Mouse (Mus musculus): ENCODE results near the gene Cavin4.

Cavin4 gene

GRCm38 (mm10) chr4:48663271-48663670 lies at the start of gene Cavin4:
TSS of gene Cavin4 (plus strand) at chr4:48663514.
- no peak for ATAC-seq (ENCODE audit: insufficient number of reproducible peaks, low FRiP score, low TSS enrichment)

GRCm38 (mm10) chr4:48615483-48615882 lies 47.8 kb upstream of the Cavin4 start:
- no peak for ATAC-seq (ENCODE audit: insufficient number of reproducible peaks, low FRiP score, low TSS enrichment)

- ATAC-seq (ENCODE audit: insufficient number of reproducible peaks, low FRiP score, low TSS enrichment), result no peak
Measured at GRCm38 (mm10) chr4:48617201-48617600, 46.1 kb upstream of the Cavin4 start.

- no peak for ATAC-seq (ENCODE audit: insufficient number of reproducible peaks, low FRiP score, low TSS enrichment)
Measured at GRCm38 (mm10) chr4:48620121-48620520, 43.2 kb upstream of the Cavin4 start.

- no peak for ATAC-seq (ENCODE audit: insufficient number of reproducible peaks, low FRiP score, low TSS enrichment)
Measured at GRCm38 (mm10) chr4:48622246-48622645, 41.1 kb upstream of the Cavin4 start.

- no peak for ATAC-seq (ENCODE audit: insufficient number of reproducible peaks, low FRiP score, low TSS enrichment)
Measured at GRCm38 (mm10) chr4:48622946-48623345, 40.4 kb upstream of the Cavin4 start.

- no peak for ATAC-seq (ENCODE audit: insufficient number of reproducible peaks, low FRiP score, low TSS enrichment)
Measured at GRCm38 (mm10) chr4:48624961-48625360, 38.4 kb upstream of the Cavin4 start.

- no peak for ATAC-seq (ENCODE audit: insufficient number of reproducible peaks, low FRiP score, low TSS enrichment)
Measured at GRCm38 (mm10) chr4:48625836-48626235, 37.5 kb upstream of the Cavin4 start.

- ATAC-seq (ENCODE audit: insufficient number of reproducible peaks, low FRiP score, low TSS enrichment), result no peak
Measured at GRCm38 (mm10) chr4:48629445-48629844, 33.9 kb upstream of the Cavin4 start.

GRCm38 (mm10) chr4:48633529-48633928 lies 29.8 kb upstream of the Cavin4 start:
- ATAC-seq (ENCODE audit: insufficient number of reproducible peaks, low FRiP score, low TSS enrichment), result no peak

GRCm38 (mm10) chr4:48634058-48634457 lies 29.3 kb upstream of the Cavin4 start:
- ATAC-seq (ENCODE audit: insufficient number of reproducible peaks, low FRiP score, low TSS enrichment), result no peak

- no peak for ATAC-seq (ENCODE audit: insufficient number of reproducible peaks, low FRiP score, low TSS enrichment)
Measured at GRCm38 (mm10) chr4:48636831-48637230, 26.5 kb upstream of the Cavin4 start.

GRCm38 (mm10) chr4:48638132-48638531 lies 25.2 kb upstream of the Cavin4 start:
- no peak for ATAC-seq (ENCODE audit: insufficient number of reproducible peaks, low FRiP score, low TSS enrichment)

GRCm38 (mm10) chr4:48639503-48639902 lies 23.8 kb upstream of the Cavin4 start:
- no peak for ATAC-seq (ENCODE audit: insufficient number of reproducible peaks, low FRiP score, low TSS enrichment)

- no peak for ATAC-seq (ENCODE audit: insufficient number of reproducible peaks, low FRiP score, low TSS enrichment)
Measured at GRCm38 (mm10) chr4:48643801-48644200, 19.5 kb upstream of the Cavin4 start.

GRCm38 (mm10) chr4:48646143-48646542 lies 17.2 kb upstream of the Cavin4 start:
- no peak for ATAC-seq (ENCODE audit: insufficient number of reproducible peaks, low FRiP score, low TSS enrichment)

- no peak for ATAC-seq (ENCODE audit: insufficient number of reproducible peaks, low FRiP score, low TSS enrichment)
Measured at GRCm38 (mm10) chr4:48650617-48651360, 12.5 kb upstream of the Cavin4 start.

- ATAC-seq (ENCODE audit: insufficient number of reproducible peaks, low FRiP score, low TSS enrichment), result no peak
Measured at GRCm38 (mm10) chr4:48654118-48654517, 9.2 kb upstream of the Cavin4 start.

- no peak for ATAC-seq (ENCODE audit: insufficient number of reproducible peaks, low FRiP score, low TSS enrichment)
Measured at GRCm38 (mm10) chr4:48656530-48656929, 6.8 kb upstream of the Cavin4 start.

GRCm38 (mm10) chr4:48660144-48660543 lies 3.2 kb upstream of the Cavin4 start:
- ATAC-seq (ENCODE audit: insufficient number of reproducible peaks, low FRiP score, low TSS enrichment), result no peak

GRCm38 (mm10) chr4:48660619-48661575 lies 2.4 kb upstream of the Cavin4 start:
- no peak for ATAC-seq (ENCODE audit: insufficient number of reproducible peaks, low FRiP score, low TSS enrichment)

Data from cerebellum, adult (tissue).